Mouse (Mus musculus) embryonic facial prominence, embryonic 13.5 days (tissue): Measurements from ENCODE around the gene Rxrb. TPM values are rescaled to one million over a fixed set of nuclear protein-coding genes. Genes with fewer than 3 reads are reported as not detected.
"Not testable (repeated sequence)": the region's sequence is repeated elsewhere in the genome, so short reads cannot be mapped to it uniquely, and the experiment has no call there.

Experiments
- ATAC-seq: fragments of 200-750 bp; cut with Nextera tagmentation; 2 replicates; pipeline ENCODE4 v1.8.0; 2017; ENCODE audit warnings: low read depth; ENCODE audit not compliant: insufficient number of reproducible peaks, insufficient read depth, low FRiP score, low TSS enrichment
- H3K27ac ChIP-seq: fragments of 300-500 bp; sonication (generic); 2 replicates; pipeline ENCODE4 v1.5.1; 2015; ENCODE audit warnings: moderate library complexity, mild to moderate bottlenecking, inconsistent platforms
- H3K27me3 ChIP-seq: fragments of 300-500 bp; sonication (generic); 2 replicates; pipeline ENCODE4 v1.6.1; 2015; ENCODE audit warnings: mild to moderate bottlenecking, inconsistent platforms
- H3K36me3 ChIP-seq: fragments of 300-500 bp; sonication (generic); 2 replicates; pipeline ENCODE4 v1.6.1; 2015; ENCODE audit warnings: mild to moderate bottlenecking, inconsistent platforms
- H3K4me1 ChIP-seq: fragments of 300-500 bp; sonication (generic); 2 replicates; pipeline ENCODE4 v1.6.1; 2015; ENCODE audit warnings: inconsistent platforms
- H3K4me2 ChIP-seq: fragments of 300-500 bp; sonication (generic); 2 replicates; pipeline ENCODE4 v1.6.1; 2015; ENCODE audit warnings: moderate library complexity, mild to moderate bottlenecking, inconsistent platforms
- H3K4me3 ChIP-seq: fragments of 300-500 bp; sonication (generic); 2 replicates; pipeline ENCODE4 v1.5.1; 2015; ENCODE audit warnings: mild to moderate bottlenecking, inconsistent platforms
- H3K9ac ChIP-seq: fragments of 300-500 bp; sonication (generic); 2 replicates; pipeline ENCODE4 v1.6.1; 2015; ENCODE audit warnings: mild to moderate bottlenecking, inconsistent platforms
- H3K9me3 ChIP-seq: fragments of 300-500 bp; sonication (generic); 2 replicates; pipeline ENCODE4 v1.6.1; 2016; ENCODE audit warnings: inconsistent platforms
- WGBS: fragments of 180-500 bp; shearing (Covaris S2); methylation state at CpG from one replicate; pipeline ENCODE4 v1.1.7; 2015; ENCODE audit warnings: mixed read lengths; 5-methylcytosine and 5-hydroxymethylcytosine counted together
- polyA plus RNA-seq: library from polyadenylated mRNA; unstranded; fragments of >200 nt; fragmentation: Nextera tagmentation; extraction: Ambion mirVana; gene quantifications from 2 replicates; pipeline ENCODE4 v1.2.1, GENCODE M21; 2015

The Rxrb gene
- polyA plus RNA-seq = 53.4 and 56.4 TPM in 2 replicates

DNA sequence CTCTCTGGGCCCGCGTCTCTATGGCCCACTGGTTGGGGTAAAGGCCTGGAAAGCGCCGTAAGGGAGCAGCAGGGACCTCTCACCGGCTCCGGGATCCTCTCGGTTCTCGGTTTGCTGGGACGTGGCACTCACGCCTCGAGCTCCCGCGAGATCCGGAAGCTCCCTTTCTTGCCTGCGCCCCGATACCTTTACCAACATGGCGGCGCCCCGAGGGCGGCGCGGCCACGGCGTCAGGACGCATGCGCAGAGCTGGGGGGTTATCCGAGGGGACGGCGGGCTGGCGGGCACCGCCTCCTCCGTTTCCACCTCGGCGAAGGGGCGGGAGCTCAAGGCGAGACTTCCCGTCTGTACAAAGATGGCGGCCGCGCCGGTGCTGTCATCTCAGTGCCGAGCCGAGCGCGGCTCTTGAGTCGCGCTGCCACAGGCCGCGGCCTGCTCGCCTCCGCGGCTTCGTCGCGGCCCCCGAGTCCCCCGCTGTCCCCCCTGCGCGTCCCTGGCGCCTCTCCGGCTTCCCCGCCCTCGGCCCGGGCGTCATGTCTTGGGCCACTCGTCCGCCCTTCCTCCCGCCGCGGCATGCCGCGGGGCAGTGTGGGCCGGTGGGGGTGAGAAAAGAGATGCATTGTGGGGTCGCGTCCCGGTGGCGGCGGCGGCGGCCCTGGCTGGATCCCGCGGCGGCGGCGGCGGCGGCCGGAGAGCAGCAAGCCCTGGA lies at the start of gene Rxrb, which contains the start of gene Slc39a7:
Rxrb (plus strand) TSS at position 348 of the 709 bp plus-strand sequence.
Slc39a7 (minus strand) TSS at position 218 of the 709 bp plus-strand sequence.
- H3K27me3 ChIP-seq = no peaks in the 10 kb centered on the region
- H3K9me3 ChIP-seq = no peaks in the 10 kb centered on the region
- H3K36me3 ChIP-seq = peaks cover 51% of the 10 kb centered on the region
- peak within 1 kb of the TSS; percentile 99 for H3K4me2 ChIP-seq
- H3K9ac ChIP-seq = peak within 1 kb of the TSS; percentile 95
- peak within 1 kb of the TSS; percentile 96 for H3K27ac ChIP-seq
- WGBS = under 1% methylated on average over 87 of the region's 88 CpGs
- peak within 1 kb of the TSS; percentile 89 for H3K4me3 ChIP-seq
- H3K4me1 ChIP-seq = peaks cover 53% of the 10 kb centered on the region
- ATAC-seq = peak; percentile 71

DNA sequence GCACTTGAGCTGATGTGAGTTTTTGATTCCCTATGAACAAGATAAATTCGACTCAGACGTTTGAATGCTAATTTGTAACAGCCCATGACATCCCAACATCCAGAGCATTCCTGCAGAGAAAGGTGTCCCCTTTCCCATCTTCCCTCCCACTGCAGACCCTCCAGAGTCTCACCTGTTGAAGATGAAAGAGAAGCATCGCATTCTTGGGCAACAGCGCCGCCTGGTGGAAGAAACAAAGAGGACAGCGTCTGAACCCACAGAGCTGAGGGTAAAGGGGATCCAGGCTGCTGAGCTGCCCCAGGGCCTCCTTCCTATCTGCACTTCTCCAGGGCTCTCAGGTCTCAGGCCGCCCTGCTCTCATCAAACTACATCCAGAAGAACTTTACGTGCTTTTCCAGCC lies 49.5 kb upstream of the Rxrb start:
- not testable (repeated sequence) for H3K36me3 ChIP-seq, H3K9me3 ChIP-seq, H3K9ac ChIP-seq, H3K27ac ChIP-seq, ATAC-seq
- H3K27me3 ChIP-seq = peaks cover 40% of the 10 kb centered on the region
- H3K4me3 ChIP-seq = peak overlapping the region; percentile 55
- 10% methylated on average over 8 of the region's 8 CpGs for WGBS
- H3K4me1 ChIP-seq = peaks cover 22% of the 10 kb centered on the region
- peak overlapping the region; percentile 66 for H3K4me2 ChIP-seq

DNA sequence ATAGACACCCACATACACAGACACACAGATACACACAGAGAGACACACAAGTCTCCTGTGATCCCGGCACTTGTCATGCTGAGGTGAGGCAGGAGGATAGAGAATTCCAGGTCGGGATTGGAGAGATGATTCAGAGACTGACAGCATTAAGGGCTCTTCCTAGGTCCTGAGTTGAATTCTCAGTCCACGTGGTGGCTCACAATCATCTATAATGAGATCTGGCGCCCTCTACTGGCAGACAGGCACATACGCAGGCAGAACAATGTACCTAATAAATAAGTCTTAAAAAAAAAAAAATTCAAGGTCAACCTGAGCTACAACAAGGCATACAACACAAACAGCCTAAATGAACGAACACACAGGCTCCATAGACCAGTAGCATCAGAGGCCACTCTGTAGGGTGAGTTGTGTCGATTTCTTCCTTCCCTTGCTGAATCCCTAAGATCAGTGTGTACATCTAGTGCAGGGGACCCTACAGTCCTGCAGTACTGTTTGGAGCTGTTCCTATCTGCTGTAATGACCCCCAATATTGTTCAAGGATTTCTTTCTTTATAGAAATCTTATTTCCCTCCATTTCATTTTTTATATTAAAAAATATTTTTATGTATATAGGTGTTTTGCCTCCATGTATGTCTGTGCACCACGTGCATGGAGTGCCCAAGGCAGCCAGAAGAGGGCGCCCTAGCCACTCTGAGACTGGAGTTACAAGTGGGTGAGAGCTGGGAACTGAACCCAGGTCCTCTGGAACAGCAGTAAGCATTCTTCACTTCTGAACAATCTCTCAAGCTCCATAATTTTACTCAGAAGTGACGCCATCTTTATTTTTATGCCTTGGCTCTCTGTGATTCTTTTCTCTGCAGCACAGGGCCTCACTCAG lies 39.6 kb upstream of the Rxrb start:
- WGBS = 31% methylated on average over 10 of the region's 10 CpGs
- ATAC-seq = no peak
- H3K27me3 ChIP-seq = peaks cover 22% of the 10 kb centered on the region

DNA sequence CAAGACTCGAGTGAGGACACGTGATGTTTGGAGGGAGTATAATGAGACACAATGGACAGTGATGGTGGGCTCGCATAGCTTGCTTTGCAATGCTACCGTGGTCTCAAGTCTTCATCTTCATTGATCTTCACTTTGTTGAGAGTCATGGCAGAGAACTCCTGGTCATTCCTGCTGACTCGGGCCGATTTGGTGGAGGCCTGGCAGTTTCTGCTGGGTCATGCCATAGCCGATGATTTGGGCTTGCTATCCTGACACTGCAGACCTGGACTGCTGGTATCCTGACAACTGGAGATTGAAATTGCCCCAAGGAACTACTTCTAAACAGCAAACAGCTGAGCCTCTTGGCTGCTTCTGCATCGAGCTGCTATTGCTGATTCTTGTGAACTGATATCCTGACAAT lies 36.7 kb upstream of the Rxrb start:
- Histone ChIP-seq H3K27ac (no peak overlapping the region), H3K9me3 (no peaks in the 10 kb centered on the region), H3K4me3 (no peak overlapping the region), H3K36me3 (no peaks in the 10 kb centered on the region), H3K4me1 (peaks cover 6% of the 10 kb centered on the region; the same call in 1 of the 2 replicates), H3K9ac (no peak overlapping the region), H3K4me2 (no peak overlapping the region), H3K27me3 (peaks cover 41% of the 10 kb centered on the region)
- no peak for ATAC-seq
- 88% methylated on average over 8 of the region's 8 CpGs for WGBS

More for the DNA sequence above, 39.6 kb upstream of the Rxrb start:
- Histone ChIP-seq H3K9me3 (no peaks in the 10 kb centered on the region), H3K4me3 (no peak overlapping the region), H3K36me3 (no peaks in the 10 kb centered on the region), H3K4me1 (no peaks in the 10 kb centered on the region), H3K27ac (no peak overlapping the region), H3K9ac (no peak overlapping the region), H3K4me2 (no peak overlapping the region)

DNA sequence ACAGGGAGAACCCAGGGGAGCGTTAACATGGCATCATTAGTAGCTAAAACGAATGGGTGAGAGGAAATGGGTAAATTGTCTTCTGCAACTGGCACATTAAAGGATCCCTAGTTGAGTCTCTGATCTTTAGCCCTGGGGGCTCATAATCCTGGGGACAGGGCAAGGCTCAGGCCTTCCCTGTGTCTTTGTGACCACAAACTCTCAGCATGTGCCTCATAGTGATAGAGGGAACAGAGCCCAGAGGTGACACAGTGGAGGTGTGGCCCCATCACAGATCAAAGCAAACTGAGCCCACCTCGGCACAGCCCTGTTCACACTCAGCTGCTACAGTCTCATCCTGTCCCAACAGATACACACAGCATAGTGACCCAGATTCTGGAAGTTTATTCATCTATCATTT lies 36.0 kb upstream of the Rxrb start:
- peaks cover 11% of the 10 kb centered on the region; the same call in 1 of the 2 replicates for H3K4me1 ChIP-seq
- H3K9ac ChIP-seq = no peak overlapping the region
- peaks cover 48% of the 10 kb centered on the region for H3K27me3 ChIP-seq
- no peak overlapping the region for H3K4me3 ChIP-seq
- H3K9me3 ChIP-seq = no peaks in the 10 kb centered on the region
- no peaks in the 10 kb centered on the region for H3K36me3 ChIP-seq
- WGBS = 64% methylated on average over 3 of the region's 3 CpGs
- H3K4me2 ChIP-seq = no peak overlapping the region
- H3K27ac ChIP-seq = no peak overlapping the region
- ATAC-seq = no peak

DNA sequence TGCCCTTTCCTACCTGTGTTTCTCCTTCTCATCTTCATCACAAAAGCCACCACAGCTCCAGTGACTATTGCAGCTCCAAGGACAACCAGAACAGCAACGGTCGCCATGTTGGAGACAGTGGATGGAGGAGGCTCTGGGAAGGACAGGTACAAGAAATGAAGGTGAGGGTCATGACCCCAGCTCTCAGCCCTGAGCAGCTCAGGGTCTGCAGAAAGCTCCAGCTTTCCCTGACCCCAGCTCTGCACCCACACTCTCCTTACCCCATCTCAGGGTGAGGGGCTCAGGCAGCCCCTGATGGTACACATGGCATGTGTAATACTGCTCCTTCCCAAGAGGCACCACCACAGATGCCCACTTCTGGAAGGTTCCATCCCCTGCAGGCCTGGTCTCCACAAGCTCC lies 34.6 kb upstream of the Rxrb start:
- not testable (repeated sequence) for H3K9me3 ChIP-seq, H3K9ac ChIP-seq, H3K36me3 ChIP-seq, H3K27ac ChIP-seq, H3K4me2 ChIP-seq, H3K4me3 ChIP-seq, ATAC-seq
- H3K4me1 ChIP-seq = peaks cover 11% of the 10 kb centered on the region; the same call in 1 of the 2 replicates
- WGBS = 79% methylated on average over 2 of the region's 2 CpGs
- H3K27me3 ChIP-seq = peaks cover 62% of the 10 kb centered on the region

DNA sequence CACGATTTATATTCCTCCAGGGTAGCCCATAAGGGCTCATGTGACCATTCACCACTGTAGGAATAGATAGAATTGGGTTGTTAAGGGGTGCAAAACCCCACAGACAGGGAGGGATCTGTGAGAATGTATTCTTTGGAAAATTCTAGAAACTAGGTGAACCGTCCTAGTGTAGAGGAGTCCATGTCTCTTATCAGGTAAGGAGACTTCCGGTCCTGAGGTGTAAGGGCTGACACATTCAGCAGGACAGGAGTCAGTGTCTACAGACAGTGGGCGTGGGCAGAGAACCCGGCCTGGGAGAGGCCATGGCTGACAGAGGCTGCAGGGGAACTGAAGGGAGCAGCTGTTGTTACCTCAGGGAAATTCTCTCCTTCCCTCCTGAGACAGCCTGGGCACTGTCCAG lies 32.9 kb upstream of the Rxrb start:
- not testable (repeated sequence) for H3K4me2 ChIP-seq, H3K36me3 ChIP-seq
- WGBS = 45% methylated on average over 5 of the region's 5 CpGs

DNA sequence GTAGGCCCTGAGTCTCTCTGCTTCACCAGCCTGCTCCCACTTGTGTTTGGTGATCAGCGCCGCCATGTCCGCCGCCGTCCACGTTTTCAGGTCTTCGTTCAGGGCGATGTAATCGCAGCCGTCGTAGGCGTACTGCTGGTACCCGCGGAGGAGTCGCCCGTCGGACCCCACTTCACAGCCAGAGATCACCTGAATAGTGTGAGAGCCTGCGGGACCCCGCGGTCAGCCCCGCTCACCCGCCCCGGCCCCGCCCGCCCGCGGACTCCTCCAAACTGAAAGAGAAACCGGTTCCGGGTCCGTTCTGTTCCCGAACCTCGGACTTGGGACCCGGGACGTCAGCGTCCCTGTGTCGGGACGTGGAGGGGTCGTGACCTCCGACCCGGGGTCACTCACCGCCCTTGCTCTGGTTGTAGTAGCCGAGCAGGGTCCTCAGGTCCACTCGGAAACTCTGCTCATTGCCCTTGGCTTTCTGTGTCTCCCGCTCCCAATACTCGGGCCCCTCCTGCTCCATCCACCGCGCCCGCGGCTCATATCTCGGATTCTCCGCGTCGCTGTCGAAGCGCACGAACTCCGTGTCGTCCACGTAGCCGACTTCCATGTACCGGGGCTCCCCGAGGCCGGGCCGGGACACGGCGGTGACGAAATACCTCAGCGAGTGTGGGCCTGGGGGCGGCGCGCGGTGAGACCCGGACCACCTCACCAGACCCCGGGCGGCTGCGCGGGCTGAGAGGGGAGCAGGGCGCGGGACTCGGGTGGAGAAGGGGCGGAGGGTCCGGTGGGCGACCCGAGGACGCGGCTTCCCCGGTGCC lies 32.1 kb upstream of the Rxrb start:
- H3K9me3 ChIP-seq = no peaks in the 10 kb centered on the region
- H3K4me2 ChIP-seq = peak overlapping the region; percentile 79
- under 1% methylated on average over 81 of the region's 87 CpGs for WGBS
- peak overlapping the region; percentile 63 for H3K9ac ChIP-seq
- peaks cover 64% of the 10 kb centered on the region for H3K27me3 ChIP-seq
- H3K27ac ChIP-seq = no peak overlapping the region
- H3K4me3 ChIP-seq = peak overlapping the region; percentile 46
- H3K4me1 ChIP-seq = peaks cover 11% of the 10 kb centered on the region; the same call in 1 of the 2 replicates
- ATAC-seq = 0 out of 2 replicates have a peak, but pooled peaks have one; percentile 32
- H3K36me3 ChIP-seq = no peaks in the 10 kb centered on the region

More for the DNA sequence above, 32.9 kb upstream of the Rxrb start:
- not testable (repeated sequence) for H3K9ac ChIP-seq, H3K4me3 ChIP-seq, H3K9me3 ChIP-seq, ATAC-seq, H3K27ac ChIP-seq
- H3K4me1 ChIP-seq = peaks cover 11% of the 10 kb centered on the region; the same call in 1 of the 2 replicates
- peaks cover 64% of the 10 kb centered on the region for H3K27me3 ChIP-seq

DNA sequence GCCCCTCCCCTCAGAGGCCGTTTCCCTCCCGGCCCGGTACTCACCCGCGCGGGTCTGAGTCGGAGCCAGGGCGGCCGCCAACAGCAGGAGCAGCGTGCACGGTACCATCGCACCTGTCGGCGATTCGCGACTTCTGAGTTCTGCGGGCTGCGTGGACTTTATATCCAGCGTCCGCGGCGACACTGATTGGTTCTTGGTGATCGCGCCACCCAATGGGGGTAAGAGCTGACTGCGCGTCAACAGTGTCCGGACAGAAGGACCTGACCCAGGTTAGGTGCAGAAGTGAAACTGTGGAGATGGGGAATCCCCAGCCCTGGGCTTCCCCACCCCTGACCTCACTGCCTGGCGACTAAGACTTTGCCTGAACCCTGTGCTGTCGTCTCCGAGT lies 31.5 kb upstream of the Rxrb start, which contains the start of gene H2-K1:
H2-K1 (minus strand) TSS at position 198 of the 388 bp plus-strand sequence.
- Histone ChIP-seq H3K27me3 (peaks cover 64% of the 10 kb centered on the region), H3K4me1 (peaks cover 11% of the 10 kb centered on the region; the same call in 1 of the 2 replicates), H3K4me3 (peak within 1 kb of the TSS; percentile 46), H3K9ac (peak within 1 kb of the TSS; percentile 63), H3K9me3 (no peaks in the 10 kb centered on the region), H3K4me2 (peak within 1 kb of the TSS; percentile 79), H3K36me3 (no peaks in the 10 kb centered on the region), H3K27ac (no peak within 1 kb of the TSS)
- 0 out of 2 replicates have a peak, but pooled peaks have one; percentile 32 for ATAC-seq
- WGBS = 0% methylated on average over 30 of the region's 30 CpGs

DNA sequence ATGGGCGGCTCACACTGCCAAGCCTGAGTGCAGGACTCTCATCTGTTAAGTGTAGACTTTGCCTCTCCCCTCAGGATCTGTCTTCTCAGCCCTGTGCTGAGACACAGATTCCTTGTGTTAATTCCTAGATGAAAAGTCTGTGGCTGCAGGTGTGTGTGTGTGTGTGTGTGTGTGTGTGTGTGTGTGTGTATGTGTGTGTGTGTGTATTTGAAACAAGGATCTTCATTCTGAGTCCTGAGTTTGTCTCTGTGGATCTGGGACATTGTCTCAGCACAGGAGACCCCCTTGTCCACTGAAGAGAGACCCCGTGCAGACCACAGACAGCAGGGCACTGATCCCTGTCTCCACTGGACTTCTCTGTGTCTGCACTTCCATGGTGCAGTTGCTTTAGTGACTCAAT lies 30.8 kb upstream of the Rxrb start:
- H3K27ac ChIP-seq, ATAC-seq, H3K9ac ChIP-seq, H3K36me3 ChIP-seq, H3K9me3 ChIP-seq: not testable (repeated sequence)
- Histone ChIP-seq H3K4me1 (peaks cover 11% of the 10 kb centered on the region; the same call in 1 of the 2 replicates), H3K4me2 (0 out of 2 replicates have a peak overlapping the region, but pooled peaks have one; percentile 79), H3K27me3 (peaks cover 69% of the 10 kb centered on the region), H3K4me3 (peak overlapping the region; percentile 46)
- WGBS = 46% methylated on average over 2 of the region's 2 CpGs

DNA sequence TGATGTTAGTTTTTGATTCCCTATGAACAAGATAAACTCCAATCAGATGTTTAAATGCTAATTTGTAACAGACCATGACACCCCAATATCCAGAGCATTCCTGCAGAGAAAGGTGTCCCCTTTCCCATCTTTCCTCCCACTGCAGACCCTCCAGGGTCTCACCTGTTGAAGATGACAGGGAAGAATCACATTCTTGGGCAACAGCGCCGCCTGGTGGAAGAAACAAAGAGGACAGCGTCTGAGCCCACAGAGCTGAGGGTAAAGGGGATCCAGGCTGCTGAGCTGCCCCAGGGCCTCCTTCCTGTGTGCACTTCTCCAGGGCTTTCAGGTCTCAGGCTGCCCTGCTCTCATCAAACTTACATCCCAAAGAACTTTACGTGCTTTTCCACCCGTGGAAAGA lies 28.2 kb upstream of the Rxrb start:
- Histone ChIP-seq H3K27me3 (peaks cover 57% of the 10 kb centered on the region), H3K9me3 (no peaks in the 10 kb centered on the region), H3K36me3 (no peaks in the 10 kb centered on the region), H3K4me1 (peaks cover 11% of the 10 kb centered on the region; the same call in 1 of the 2 replicates), H3K4me2 (no peak overlapping the region), H3K27ac (no peak overlapping the region), H3K9ac (no peak overlapping the region), H3K4me3 (no peak overlapping the region)
- WGBS = 3% methylated on average over 5 of the region's 5 CpGs
- no peak for ATAC-seq
